Mouse (Mus musculus) lung, adult 2 months (tissue): ENCODE data around the gene Ambra1. TPM values are rescaled to one million over a fixed set of nuclear protein-coding genes. Genes with fewer than 3 reads are reported as not detected.
A peak's percentile ranks its signal among the peaks of the same experiment; 100 is the strongest.
"Not testable (repeated sequence)": the region's sequence is repeated elsewhere in the genome, so short reads cannot be mapped to it uniquely, and the experiment has no call there.

Experiments
- DNase-seq: peaks from one replicate; pipeline ENCODE4 v3.0.0; 2022
- H3K4me1 ChIP-seq: fragments of 200-500 bp; 2 replicates; pipeline ENCODE4 v1.6.1; 2011; ENCODE audit warnings: low read length; ENCODE audit not compliant: control insufficient read depth, insufficient read depth
- H3K4me3 ChIP-seq: fragments of 200-500 bp; replicated peaks from 2 replicates; pipeline ENCODE3; 2011; ENCODE audit warnings: low read depth, mild to moderate bottlenecking, control low read depth, low read length; ENCODE audit errors: extremely low read depth
- CTCF ChIP-seq: fragments of 200-500 bp; IDR thresholded peaks from 2 replicates; pipeline ENCODE4 v1.5.1; 2011; ENCODE audit warnings: mild to moderate bottlenecking, low read length, control low read depth; ENCODE audit not compliant: insufficient read depth
- POLR2A ChIP-seq: fragments of 200-500 bp; IDR thresholded peaks from 2 replicates; pipeline ENCODE4 v1.6.1; 2011; ENCODE audit warnings: low read depth, mild to moderate bottlenecking, control low read depth, low read length, borderline replicate concordance; ENCODE audit errors: extremely low read depth
- WGBS: fragments of 180-500 bp; shearing (Covaris S2); methylation state at CpG from one replicate; pipeline ENCODE4 v1.1.7; 2018; 5-methylcytosine and 5-hydroxymethylcytosine counted together
- polyA plus RNA-seq: library from polyadenylated mRNA; depleted of rRNA; stranded (reverse); fragments of >200 nt; gene quantifications from 2 replicates; pipeline ENCODE4 v1.2.3, GENCODE M21; 2012

The Ambra1 gene
- polyA plus RNA-seq, 1 experiment: 20.0 TPM

- H3K4me1 ChIP-seq: peaks cover 6% of the 10 kb centered on the region
- no peak for DNase-seq
- TF ChIP-seq POLR2A: no peak
- H3K4me3 ChIP-seq: no peak overlapping the region
These were observed 23.5 kb upstream of the Ambra1 start for GRCm38 (mm10) chr2:91706456-91706855.

GRCm38 (mm10) chr2:91708361-91708760 is 21.6 kb upstream of the Ambra1 start:
- TF ChIP-seq POLR2A (no peak), CTCF (no peak)
- Histone ChIP-seq H3K4me1 (peaks cover 9% of the 10 kb centered on the region), H3K4me3 (no peak overlapping the region)
- DNase-seq: no peak
- WGBS: 92% methylated on average over 6 of the region's 6 CpGs

DNA sequence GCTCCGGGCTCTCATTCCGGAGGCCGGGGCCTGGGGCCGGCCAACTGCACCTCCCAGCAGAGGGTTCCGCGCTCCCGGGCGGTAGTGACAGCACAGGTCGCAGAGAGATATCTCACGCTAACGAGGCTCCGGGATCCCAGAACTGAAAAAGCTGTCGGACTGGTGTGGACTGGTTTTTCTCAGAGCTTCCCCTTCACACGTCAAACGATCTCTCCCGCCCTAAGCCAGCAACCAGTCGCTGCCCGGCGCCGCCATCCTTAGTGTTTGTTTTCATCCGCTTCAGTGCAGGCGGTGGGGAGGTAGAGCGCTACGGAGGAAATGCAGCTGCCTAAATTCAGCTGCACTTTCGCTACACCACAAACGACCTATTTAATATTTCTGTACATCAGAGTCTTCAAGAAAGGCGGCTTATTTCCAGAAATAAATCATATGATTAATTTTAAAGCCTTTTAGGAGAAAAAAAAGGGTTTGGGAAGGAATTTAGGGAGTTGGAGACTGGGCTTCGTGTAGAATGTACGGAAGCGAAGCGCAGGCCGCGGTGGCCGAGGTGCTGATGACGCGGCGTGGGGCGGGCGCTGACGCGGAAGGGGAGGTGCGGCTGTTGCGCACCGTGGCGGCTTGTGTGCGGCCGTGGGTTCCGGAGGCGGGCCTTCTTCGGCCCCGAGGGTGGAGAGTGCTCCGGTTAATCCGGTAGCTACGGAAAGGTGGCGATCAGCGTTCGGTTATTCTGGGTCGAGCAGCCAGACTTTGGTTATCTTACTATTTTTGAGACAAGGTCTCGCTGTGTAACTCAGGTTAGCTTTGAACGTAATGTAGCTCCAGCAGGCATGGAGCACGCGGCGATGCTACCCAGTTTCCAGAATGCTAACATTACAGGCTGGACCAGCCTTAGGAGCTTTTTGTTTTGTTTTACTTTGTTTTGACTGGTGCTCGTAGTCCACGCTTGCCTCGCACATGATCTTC is 19.4 kb upstream of the Ambra1 start, which contains the start of the genes Atg13 and Harbi1:
Gene Atg13 (minus strand): TSS at position 305 of the 963 bp plus-strand sequence.
Gene Harbi1 (plus strand): TSS at position 581 of the 963 bp plus-strand sequence.
- WGBS: under 1% methylated on average over 66 of the region's 66 CpGs
- peak; percentile 94 for DNase-seq
- H3K4me1 ChIP-seq: peaks cover 9% of the 10 kb centered on the region
- peak; percentile 85; the same call in 1 of the 2 replicates for TF ChIP-seq POLR2A
- TF ChIP-seq CTCF: no peak
- H3K4me3 ChIP-seq: peak within 1 kb of the TSS; percentile 100

- 3% methylated on average over 8 of the region's 8 CpGs for WGBS
- no peak for TF ChIP-seq POLR2A
- no peak for TF ChIP-seq CTCF
- no peak for DNase-seq
- peak overlapping the region; percentile 100 for H3K4me3 ChIP-seq
- peaks cover 9% of the 10 kb centered on the region for H3K4me1 ChIP-seq
These were observed 18.5 kb upstream of the Ambra1 start for GRCm38 (mm10) chr2:91711256-91711925.

DNA sequence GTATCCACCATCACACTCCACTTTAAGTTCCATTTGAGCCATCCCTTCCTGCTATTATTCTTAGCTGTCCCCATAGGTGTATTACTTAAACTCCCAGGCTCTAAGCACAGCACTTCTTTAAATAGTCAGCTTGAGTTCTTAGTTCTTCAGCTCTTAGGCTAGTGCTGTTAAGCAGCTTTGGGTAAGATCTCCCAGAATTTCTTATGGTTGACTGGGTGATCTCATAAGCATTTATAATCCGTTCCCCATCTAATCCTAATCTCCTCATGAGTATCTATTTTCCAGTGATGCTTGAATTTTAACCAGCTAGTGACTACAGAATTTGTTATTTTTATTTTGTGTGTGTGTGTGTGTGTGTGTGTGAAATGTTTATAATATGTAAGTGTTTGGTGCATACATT is 15.0 kb upstream of the Ambra1 start:
- DNase-seq: no peak
- TF ChIP-seq CTCF (no peak), POLR2A (no peak)
- 98% methylated on average over 1 of the region's 1 CpGs for WGBS

GRCm38 (mm10) chr2:91718276-91718675 is 11.7 kb upstream of the Ambra1 start:
- no peaks in the 10 kb centered on the region for H3K4me1 ChIP-seq
- no peak overlapping the region for H3K4me3 ChIP-seq
- DNase-seq: no peak
- 65% methylated on average over 6 of the region's 6 CpGs for WGBS
- no peak for TF ChIP-seq CTCF
- no peak for TF ChIP-seq POLR2A

More for the DNA sequence above, 15.0 kb upstream of the Ambra1 start:
- Histone ChIP-seq H3K4me3 (no peak overlapping the region), H3K4me1 (peaks cover 2% of the 10 kb centered on the region)

GRCm38 (mm10) chr2:91723382-91723781 is 6.6 kb upstream of the Ambra1 start:
- no peak for TF ChIP-seq CTCF
- TF ChIP-seq POLR2A: no peak
- Histone ChIP-seq H3K4me1 (no peaks in the 10 kb centered on the region), H3K4me3 (no peak overlapping the region)
- no peak for DNase-seq
- WGBS: 54% methylated on average over 4 of the region's 4 CpGs

DNA sequence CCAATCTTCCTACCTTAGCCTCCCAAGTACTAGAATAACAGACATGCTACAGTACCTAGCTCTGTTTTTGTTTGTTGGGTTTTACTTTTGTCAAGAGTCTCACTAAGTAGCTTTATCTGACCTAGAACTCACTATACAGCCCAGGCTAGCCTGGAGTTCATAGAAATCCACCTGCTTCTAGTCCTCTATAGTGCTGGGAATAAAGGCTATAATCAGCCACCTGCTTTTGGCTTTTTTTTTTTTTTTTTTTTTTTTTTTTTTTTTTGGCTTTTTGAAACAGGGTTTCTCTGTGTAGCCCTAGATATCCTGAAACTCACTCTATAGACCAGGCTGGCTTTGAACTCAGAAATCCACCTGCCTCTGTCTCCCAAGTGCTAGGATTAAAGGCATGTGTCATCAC is 6.0 kb upstream of the Ambra1 start:
- no peak for DNase-seq
- TF ChIP-seq POLR2A: no peak
- no peak for TF ChIP-seq CTCF
- Histone ChIP-seq H3K4me3 (no peak overlapping the region), H3K4me1 (no peaks in the 10 kb centered on the region)

DNA sequence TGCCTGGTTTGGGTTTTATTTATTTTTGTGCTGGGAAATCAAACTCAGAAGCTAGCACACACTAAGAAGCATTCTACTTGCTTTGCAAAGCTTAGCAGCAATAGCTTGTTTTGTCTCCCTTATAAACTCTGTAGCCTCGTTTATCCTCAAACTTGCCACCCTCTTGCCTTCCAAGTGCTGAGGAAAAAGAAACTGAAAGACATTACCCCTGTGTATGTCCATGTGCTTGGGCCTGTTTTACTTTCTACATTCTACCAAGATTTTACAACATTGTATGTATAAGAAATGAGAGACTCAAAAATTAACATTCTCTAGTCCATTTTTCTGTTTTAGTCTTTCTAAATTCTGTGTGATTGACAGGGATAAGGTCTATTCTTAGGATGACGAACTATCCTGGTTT is 5.2 kb upstream of the Ambra1 start:
- Histone ChIP-seq H3K4me3 (no peak overlapping the region), H3K4me1 (no peaks in the 10 kb centered on the region)
- TF ChIP-seq POLR2A: no peak
- no peak for TF ChIP-seq CTCF
- WGBS: 45% methylated on average over 2 of the region's 2 CpGs
- no peak for DNase-seq

GRCm38 (mm10) chr2:91725476-91725875 is 4.5 kb upstream of the Ambra1 start:
- 31% methylated on average over 4 of the region's 4 CpGs for WGBS

More at GRCm38 (mm10) chr2:91725476-91725875, 4.5 kb upstream of the Ambra1 start:
- not testable (repeated sequence) for H3K4me3 ChIP-seq, DNase-seq, H3K4me1 ChIP-seq
